Mouse (Mus musculus): ENCODE results near the gene Cstad. TPM values are rescaled to one million over a fixed set of nuclear protein-coding genes. Genes with fewer than 3 reads are reported as not detected.

Cstad gene
- polyA plus RNA-seq, 1 experiment from 2014 or later: 0.47 TPM

DNA sequence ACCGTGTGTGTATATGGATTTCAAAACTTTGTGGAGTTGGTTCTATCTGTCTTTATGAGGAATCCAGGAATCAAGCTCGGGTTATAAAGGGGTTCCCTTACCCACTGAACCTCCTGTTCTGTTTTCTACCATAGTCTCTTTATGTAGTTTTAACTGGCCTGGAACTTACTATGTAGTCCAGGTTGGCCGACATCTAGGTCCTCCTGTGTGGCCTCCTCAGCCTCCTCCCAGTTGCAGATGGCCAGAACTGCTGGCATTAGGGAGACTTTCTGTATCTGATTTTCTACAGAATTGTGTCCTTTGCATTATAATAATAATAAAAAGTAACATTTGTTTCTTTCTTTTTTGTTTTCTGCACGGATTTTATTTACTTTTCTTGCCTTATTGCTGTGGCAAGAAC, 21.3 kb upstream of the Cstad start:
- H3K4me1 ChIP-seq: no peaks in the 10 kb centered on the region
- H3K4me3 ChIP-seq (replicated peaks): no peak overlapping the region
- H3K36me3 ChIP-seq (replicated peaks): no peaks in the 10 kb centered on the region
- ATAC-seq (ENCODE audit: low FRiP score): no peak
- no peak overlapping the region for H3K9ac ChIP-seq
- no peak overlapping the region for H3K4me2 ChIP-seq
- H3K27me3 ChIP-seq: no peaks in the 10 kb centered on the region
- 88% methylated on average over 4 of the region's 4 CpGs for WGBS
- no peaks in the 10 kb centered on the region for H3K9me3 ChIP-seq
- H3K27ac ChIP-seq: no peak overlapping the region

DNA sequence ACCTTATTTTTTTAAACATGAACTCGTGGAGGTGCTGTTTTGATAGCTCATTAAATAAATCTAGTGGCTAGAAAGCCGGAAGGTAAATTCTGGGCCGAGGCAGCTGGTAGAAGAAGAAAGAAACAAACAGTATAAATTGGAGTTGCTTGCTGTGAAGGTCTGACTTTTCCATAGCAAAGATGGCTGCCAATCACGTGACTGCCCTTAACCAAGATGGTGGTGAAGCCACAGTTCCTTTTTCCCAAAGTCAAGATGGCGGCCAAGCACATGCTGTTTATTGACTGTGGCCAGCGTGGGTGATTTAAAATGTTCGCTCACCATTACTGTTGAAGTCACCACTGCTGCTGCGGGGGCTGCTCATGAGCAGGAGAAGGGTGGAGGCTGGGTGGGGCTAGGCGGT, 17.8 kb upstream of the Cstad start:
- Histone ChIP-seq H3K4me3 (replicated peaks) (no peak overlapping the region), H3K9ac (no peak overlapping the region), H3K4me1 (no peaks in the 10 kb centered on the region), H3K36me3 (replicated peaks) (no peaks in the 10 kb centered on the region), H3K9me3 (0 out of 2 replicates have a peak, but pooled peaks cover 5% of the 10 kb centered on the region), H3K4me2 (no peak overlapping the region), H3K27ac (no peak overlapping the region), H3K27me3 (no peaks in the 10 kb centered on the region)
- ATAC-seq (ENCODE audit: low FRiP score): no peak
- 92% methylated on average over 9 of the region's 9 CpGs for WGBS

DNA sequence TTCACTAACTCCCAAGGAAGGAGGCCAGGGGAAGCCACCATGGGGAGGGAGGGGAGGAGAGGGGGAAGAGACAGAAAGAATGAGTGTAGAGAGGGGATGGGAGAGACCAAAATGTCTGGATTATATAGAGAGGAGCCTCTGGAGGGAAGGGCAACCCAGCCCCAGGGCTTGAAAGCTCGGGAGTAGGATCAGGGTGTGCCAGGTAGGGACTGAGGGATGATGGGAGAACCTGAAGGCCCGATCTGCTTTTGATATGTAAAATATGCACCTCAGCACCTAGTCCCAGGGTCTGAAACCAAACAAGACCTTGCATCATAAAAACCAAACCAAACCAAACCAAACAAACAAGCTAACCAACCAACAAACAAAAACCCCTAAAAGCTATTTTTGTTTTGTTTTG, 16.8 kb upstream of the Cstad start:
- H3K36me3 ChIP-seq (replicated peaks): no peaks in the 10 kb centered on the region
- H3K4me2 ChIP-seq: no peak overlapping the region
- H3K27ac ChIP-seq: no peak overlapping the region
- H3K4me1 ChIP-seq: no peaks in the 10 kb centered on the region
- WGBS: 54% methylated on average over 2 of the region's 2 CpGs
- H3K9me3 ChIP-seq: 0 out of 2 replicates have a peak, but pooled peaks cover 5% of the 10 kb centered on the region
- no peak for ATAC-seq (ENCODE audit: low FRiP score)
- H3K9ac ChIP-seq: no peak overlapping the region
- H3K4me3 ChIP-seq (replicated peaks): no peak overlapping the region
- H3K27me3 ChIP-seq: no peaks in the 10 kb centered on the region

DNA sequence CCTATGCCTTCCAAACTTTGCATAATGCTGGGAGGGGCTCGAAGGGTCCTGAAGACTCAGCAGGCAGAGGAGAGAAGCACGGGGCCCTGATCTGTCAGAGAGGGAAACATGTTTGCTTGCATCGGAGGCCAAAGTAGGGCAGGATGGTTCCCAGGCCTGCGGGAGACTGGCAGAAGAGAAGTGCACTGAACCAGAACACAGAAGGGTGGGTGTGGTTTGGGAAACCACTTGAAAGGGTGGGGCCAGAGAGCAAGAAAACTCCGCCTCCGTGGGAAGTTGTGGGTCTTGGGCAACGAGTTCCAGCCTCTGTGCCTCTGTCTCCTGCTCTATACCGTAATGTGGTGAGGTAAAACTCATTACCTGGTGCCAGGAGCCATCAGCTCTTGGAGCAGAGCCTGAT, 7.7 kb upstream of the Cstad start:
- Histone ChIP-seq H3K4me1 (peaks cover 19% of the 10 kb centered on the region), H3K4me2 (no peak overlapping the region), H3K27ac (no peak overlapping the region), H3K9me3 (no peaks in the 10 kb centered on the region), H3K27me3 (no peaks in the 10 kb centered on the region), H3K9ac (no peak overlapping the region), H3K36me3 (replicated peaks) (no peaks in the 10 kb centered on the region), H3K4me3 (replicated peaks) (no peak overlapping the region)
- ATAC-seq (ENCODE audit: low FRiP score): no peak
- WGBS: 38% methylated on average over 8 of the region's 8 CpGs

- Histone ChIP-seq H3K4me1 (peaks cover 22% of the 10 kb centered on the region), H3K27ac (no peak overlapping the region), H3K4me3 (replicated peaks) (no peak overlapping the region), H3K27me3 (no peaks in the 10 kb centered on the region), H3K9me3 (no peaks in the 10 kb centered on the region), H3K4me2 (no peak overlapping the region), H3K9ac (no peak overlapping the region), H3K36me3 (replicated peaks) (no peaks in the 10 kb centered on the region)
- no peak for ATAC-seq (ENCODE audit: low FRiP score)
- WGBS: 69% methylated on average over 2 of the region's 2 CpGs
These were observed 7.2 kb upstream of the Cstad start for GRCm38 (mm10) chr2:30587671-30588070.

DNA sequence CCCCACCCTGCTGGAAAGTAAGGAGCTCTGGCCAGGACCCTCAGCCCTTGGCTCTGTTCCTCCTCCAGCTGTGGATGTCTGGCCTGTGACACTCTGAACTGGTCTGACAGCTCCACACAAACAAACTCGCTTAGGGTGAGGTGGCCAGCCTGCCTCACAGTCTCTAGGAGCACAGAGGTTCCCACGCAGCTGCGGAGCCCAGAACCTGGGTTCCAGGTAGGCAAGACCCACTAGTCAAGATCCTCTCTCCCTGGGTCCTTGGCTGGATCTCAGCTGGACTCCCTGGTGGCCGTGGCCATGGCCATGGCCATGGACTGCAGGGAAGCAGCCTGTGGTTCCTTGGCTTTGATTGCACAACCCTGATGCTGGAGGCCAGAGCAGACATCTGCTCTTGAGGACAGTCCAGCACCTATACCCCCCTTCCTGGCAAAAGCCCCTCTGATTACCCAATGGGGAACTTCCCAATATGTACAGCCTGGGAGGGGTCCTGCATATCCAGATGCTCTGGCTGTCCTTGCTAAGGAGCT, 5.8 kb upstream of the Cstad start:
- Histone ChIP-seq H3K27me3 (no peaks in the 10 kb centered on the region), H3K36me3 (replicated peaks) (no peaks in the 10 kb centered on the region), H3K4me1 (peaks cover 31% of the 10 kb centered on the region), H3K4me3 (replicated peaks) (no peak overlapping the region), H3K9ac (no peak overlapping the region), H3K27ac (no peak overlapping the region), H3K9me3 (no peaks in the 10 kb centered on the region), H3K4me2 (no peak overlapping the region)
- ATAC-seq (ENCODE audit: low FRiP score): no peak
- 86% methylated on average over 4 of the region's 4 CpGs for WGBS

DNA sequence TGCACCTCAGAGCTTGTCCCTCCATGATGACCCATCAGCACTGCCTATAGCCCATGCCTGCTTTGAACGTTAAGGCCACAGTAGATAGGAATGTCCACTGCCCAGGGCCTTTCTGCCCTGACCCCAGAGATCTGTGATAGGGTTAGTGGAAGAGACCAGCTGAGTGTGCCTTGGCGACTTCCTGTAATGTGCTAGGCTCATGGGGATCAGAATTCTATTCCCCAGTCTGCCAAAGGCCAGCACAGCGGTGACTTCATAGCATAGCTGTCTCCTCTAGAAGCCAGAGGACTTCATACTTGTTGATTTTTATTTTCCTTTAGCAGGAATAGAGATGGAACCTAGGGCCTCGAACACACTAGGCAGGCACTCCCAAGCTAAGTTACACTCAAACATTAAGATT, 5.1 kb upstream of the Cstad start:
- Histone ChIP-seq H3K27ac (no peak overlapping the region), H3K9me3 (no peaks in the 10 kb centered on the region), H3K4me3 (replicated peaks) (no peak overlapping the region), H3K4me1 (peaks cover 38% of the 10 kb centered on the region), H3K9ac (no peak overlapping the region), H3K4me2 (no peak overlapping the region), H3K36me3 (replicated peaks) (no peaks in the 10 kb centered on the region), H3K27me3 (no peaks in the 10 kb centered on the region)
- WGBS: 82% methylated on average over 4 of the region's 4 CpGs
- no peak for ATAC-seq (ENCODE audit: low FRiP score)

- H3K27me3 ChIP-seq: no peaks in the 10 kb centered on the region
- peaks cover 45% of the 10 kb centered on the region for H3K4me1 ChIP-seq
- no peaks in the 10 kb centered on the region for H3K36me3 ChIP-seq (replicated peaks)
- peak; percentile 59 for ATAC-seq (ENCODE audit: low FRiP score)
- peak overlapping the region; percentile 22 for H3K4me3 ChIP-seq (replicated peaks)
- H3K9me3 ChIP-seq: no peaks in the 10 kb centered on the region
- H3K4me2 ChIP-seq: peak overlapping the region; percentile 53
- WGBS: 10% methylated on average over 3 of the region's 3 CpGs
- H3K27ac ChIP-seq: no peak overlapping the region
- H3K9ac ChIP-seq: no peak overlapping the region
These were observed 3.9 kb upstream of the Cstad start for GRCm38 (mm10) chr2:30590909-30591308.

- Histone ChIP-seq H3K4me3 (replicated peaks) (no peak overlapping the region), H3K4me2 (no peak overlapping the region), H3K27ac (no peak overlapping the region), H3K9me3 (no peaks in the 10 kb centered on the region), H3K9ac (no peak overlapping the region), H3K27me3 (no peaks in the 10 kb centered on the region), H3K4me1 (peaks cover 37% of the 10 kb centered on the region), H3K36me3 (replicated peaks) (no peaks in the 10 kb centered on the region)
- whole genome bisulfite sequencing: 72% methylated on average over 6 of the region's 6 CpGs
- ATAC-seq (ENCODE audit: low FRiP score): no peak
These were observed 2.4 kb upstream of the Cstad start for GRCm38 (mm10) chr2:30592391-30592790.

DNA sequence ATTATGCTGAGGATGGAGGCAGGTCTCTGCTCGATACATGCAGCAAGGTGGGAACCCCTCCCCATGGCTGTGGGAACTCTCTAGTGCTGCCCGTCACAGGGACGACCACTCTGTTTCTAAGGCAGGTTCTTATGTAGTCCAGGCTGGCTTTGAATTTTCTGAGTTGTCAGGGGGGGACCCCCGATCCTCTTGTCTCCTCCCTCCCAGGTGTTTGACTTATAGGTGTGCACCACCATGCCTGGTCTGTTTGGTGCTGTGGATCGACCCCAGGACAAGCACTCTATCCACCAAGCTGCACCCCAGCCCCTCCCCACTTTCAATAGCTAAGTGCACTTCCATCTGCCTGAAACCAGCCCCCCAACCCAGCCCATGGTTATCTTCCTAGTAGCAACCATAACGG, 1.9 kb upstream of the Cstad start:
- Histone ChIP-seq H3K9me3 (no peaks in the 10 kb centered on the region), H3K4me1 (peaks cover 33% of the 10 kb centered on the region)
- ATAC-seq (ENCODE audit: low FRiP score): no peak

DNA sequence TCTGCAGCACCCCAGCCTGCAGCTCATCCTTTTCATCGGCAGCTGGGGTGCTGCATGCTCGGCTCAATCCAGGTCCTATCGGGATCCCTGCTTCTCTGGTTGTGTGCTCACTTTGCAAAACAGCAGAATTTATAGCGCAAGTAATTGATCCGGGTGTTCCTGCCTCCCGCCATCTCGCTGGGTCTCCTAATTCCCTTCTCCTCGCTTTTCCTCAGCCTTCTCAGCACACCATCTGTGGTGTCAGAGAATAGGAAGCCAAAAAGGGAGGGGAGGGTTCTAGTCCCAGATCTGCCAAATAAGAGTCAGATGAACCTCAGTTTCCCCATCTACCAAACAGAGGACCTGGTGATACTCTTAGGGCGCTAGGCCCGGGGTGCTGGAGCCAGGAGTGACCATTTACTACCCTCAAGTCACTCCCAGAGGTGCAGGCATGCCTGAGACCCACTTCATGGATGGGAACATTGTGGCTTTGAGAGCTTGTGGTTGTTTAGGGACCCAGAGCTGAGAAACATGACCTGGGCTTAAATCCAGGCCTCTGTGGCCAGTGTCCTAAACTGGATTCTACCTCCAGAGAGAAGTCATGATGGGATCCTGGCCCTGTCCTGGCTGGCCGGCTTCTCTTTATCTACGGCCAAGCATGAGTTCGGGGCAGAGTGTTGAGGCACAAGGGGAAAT, 1.1 kb upstream of the Cstad start:
- no peak overlapping the region for H3K4me3 ChIP-seq (replicated peaks)

More for the DNA sequence above, 1.9 kb upstream of the Cstad start:
- H3K27me3 ChIP-seq: no peaks in the 10 kb centered on the region
- H3K4me2 ChIP-seq: no peak overlapping the region
- WGBS: 84% methylated on average over 6 of the region's 6 CpGs
- H3K4me3 ChIP-seq (replicated peaks): no peak overlapping the region
- no peak overlapping the region for H3K9ac ChIP-seq
- no peak overlapping the region; the same call in 1 of the 2 replicates for H3K27ac ChIP-seq
- H3K36me3 ChIP-seq (replicated peaks): no peaks in the 10 kb centered on the region

GRCm38 (mm10) chr2:30595796-30596195, 956 bp downstream of the Cstad start:
- Histone ChIP-seq H3K4me1 (peaks cover 39% of the 10 kb centered on the region), H3K4me2 (peak overlapping the region; percentile 55), H3K9ac (no peak overlapping the region), H3K36me3 (replicated peaks) (no peaks in the 10 kb centered on the region), H3K27ac (peak overlapping the region; percentile 36; the same call in 1 of the 2 replicates), H3K9me3 (no peaks in the 10 kb centered on the region), H3K27me3 (0 out of 2 replicates have a peak, but pooled peaks cover 2% of the 10 kb centered on the region), H3K4me3 (replicated peaks) (no peak overlapping the region)
- no peak for ATAC-seq (ENCODE audit: low FRiP score)
- WGBS: 89% methylated on average over 4 of the region's 4 CpGs

More for the DNA sequence above, 1.1 kb upstream of the Cstad start:
- H3K9ac ChIP-seq: peak overlapping the region; percentile 69
- H3K36me3 ChIP-seq (replicated peaks): no peaks in the 10 kb centered on the region
- 79% methylated on average over 13 of the region's 13 CpGs for WGBS
- ATAC-seq (ENCODE audit: low FRiP score): no peak
- H3K4me1 ChIP-seq: peaks cover 33% of the 10 kb centered on the region
- H3K4me2 ChIP-seq: no peak overlapping the region
- H3K27me3 ChIP-seq: no peaks in the 10 kb centered on the region
- H3K9me3 ChIP-seq: no peaks in the 10 kb centered on the region
- H3K27ac ChIP-seq: peak overlapping the region; percentile 98

DNA sequence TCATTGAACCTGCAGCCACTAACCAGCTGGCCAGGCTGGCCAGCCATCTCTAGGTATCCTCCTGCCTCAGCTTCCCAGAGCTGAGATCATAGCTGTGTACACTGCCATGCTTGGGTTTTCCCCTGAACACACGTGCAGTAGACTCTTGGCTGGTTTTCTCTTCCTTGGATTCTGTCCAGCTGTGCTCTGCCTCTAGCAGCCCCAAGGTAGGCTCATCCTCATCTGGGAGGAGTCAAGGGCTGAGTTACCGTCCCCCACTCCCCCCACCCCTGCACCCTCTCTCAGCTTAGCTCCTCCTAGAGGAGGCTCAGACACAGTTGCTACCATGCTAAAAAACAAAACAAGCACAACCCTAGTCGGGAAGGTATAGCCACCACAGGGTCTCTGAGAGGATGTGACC, 4.8 kb downstream of the Cstad start:
- Histone ChIP-seq H3K27me3 (0 out of 2 replicates have a peak, but pooled peaks cover 2% of the 10 kb centered on the region), H3K4me1 (peaks cover 43% of the 10 kb centered on the region), H3K36me3 (replicated peaks) (no peaks in the 10 kb centered on the region), H3K9me3 (no peaks in the 10 kb centered on the region), H3K9ac (no peak overlapping the region), H3K4me3 (replicated peaks) (no peak overlapping the region), H3K4me2 (no peak overlapping the region), H3K27ac (no peak overlapping the region)
- WGBS: 52% methylated on average over 3 of the region's 3 CpGs
- ATAC-seq (ENCODE audit: low FRiP score): no peak
